Mouse (Mus musculus): ENCODE measurements around the gene Lrrc26.

DNA sequence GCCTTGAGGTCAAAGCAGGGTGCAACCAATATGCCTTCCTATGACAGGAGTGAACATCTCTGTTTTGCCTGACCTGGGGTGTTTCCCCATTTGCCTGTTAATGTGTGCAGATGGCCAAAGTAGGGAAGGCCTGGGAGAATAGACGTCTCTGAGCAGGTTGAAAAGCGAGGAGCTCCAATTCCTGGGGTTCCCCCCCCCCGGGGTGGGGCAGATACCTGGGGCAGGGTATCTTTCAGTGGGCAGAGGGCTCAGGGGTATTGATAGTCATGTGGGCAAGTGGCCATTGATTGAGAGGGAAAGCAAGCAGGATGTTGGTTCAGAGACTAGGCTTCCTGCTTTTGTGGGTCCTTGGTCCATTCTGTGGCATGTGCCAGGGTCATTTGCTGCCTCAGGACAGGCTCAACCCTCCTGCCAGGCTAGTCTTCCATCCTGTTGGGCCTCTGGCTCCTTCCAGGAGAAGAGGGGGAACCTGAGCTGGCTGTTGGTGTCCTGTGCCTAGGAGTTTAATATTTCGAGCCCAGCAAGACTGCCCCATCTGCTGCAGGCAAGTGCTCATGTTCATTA lies 21.9 kb upstream of the Lrrc26 start:
- TF ChIP-seq CTCF (IDR thresholded peaks at IDR 0.05; ENCODE audit: extremely low read depth, insufficient read depth, insufficient read length, insufficient replicate concordance) (no peak), POLR2A (IDR thresholded peaks at IDR 0.05; ENCODE audit: low read depth, low read length) (no peak)
